Mouse (Mus musculus) thymus, adult 18-20 months (tissue): ENCODE data around the gene Zmym1.
"Not testable (repeated sequence)": the region's sequence is repeated elsewhere in the genome, so short reads cannot be mapped to it uniquely, and the experiment has no call there.

Experiments
- DNase-seq, 2 experiments: peaks; one replicate each; pipeline ENCODE4 v3.0.0; 2022; ENCODE audit warnings: mixed read lengths in 2 of 2

The Zmym1 gene

GRCm38 (mm10) chr4:127060585-127061290 is at the start of gene Zmym1:
TSS of gene Zmym1 (minus strand) at chr4:127061152.
- peak; percentile 87 to 90 for DNase-seq

- no peak for DNase-seq
Observed at GRCm38 (mm10) chr4:127110570-127110969, 49.6 kb upstream of the Zmym1 start.

- DNase-seq: no peak
Observed at GRCm38 (mm10) chr4:127107566-127107965, 46.6 kb upstream of the Zmym1 start.

- not testable (repeated sequence) for DNase-seq
Observed at GRCm38 (mm10) chr4:127099552-127099951, 38.6 kb upstream of the Zmym1 start.

- peak; percentile 6 to 18 for DNase-seq
Observed at GRCm38 (mm10) chr4:127095090-127095489, 34.1 kb upstream of the Zmym1 start.

GRCm38 (mm10) chr4:127091188-127091587 is 30.2 kb upstream of the Zmym1 start:
- DNase-seq: no peak

GRCm38 (mm10) chr4:127085761-127086160 is 24.8 kb upstream of the Zmym1 start:
- no peak for DNase-seq

GRCm38 (mm10) chr4:127083131-127083530 is 22.2 kb upstream of the Zmym1 start:
- DNase-seq: no peak

GRCm38 (mm10) chr4:127080806-127081205 is 19.9 kb upstream of the Zmym1 start:
- DNase-seq: no peak

- peak; percentile 90 to 93 for DNase-seq
Observed at GRCm38 (mm10) chr4:127076875-127077548, 16.1 kb upstream of the Zmym1 start, which contains the start of gene Zmym6. TSS of gene Zmym6 (plus strand) at chr4:127077383.

- no peak for DNase-seq
Observed at GRCm38 (mm10) chr4:127074915-127075314, 14.0 kb upstream of the Zmym1 start.

- no peak for DNase-seq
Observed at GRCm38 (mm10) chr4:127064051-127064450, 3.1 kb upstream of the Zmym1 start.

GRCm38 (mm10) chr4:127054522-127055198 is 6.3 kb downstream of the Zmym1 start:
- DNase-seq: no peak

- DNase-seq: no peak
Observed at GRCm38 (mm10) chr4:127053071-127053470, 7.9 kb downstream of the Zmym1 start.

- DNase-seq: no peak
Observed at GRCm38 (mm10) chr4:127051121-127051520, 9.8 kb downstream of the Zmym1 start.

- DNase-seq: no peak
Observed at GRCm38 (mm10) chr4:127043540-127043939, 17.4 kb downstream of the Zmym1 start.

GRCm38 (mm10) chr4:127039871-127040483 is 21.0 kb downstream of the Zmym1 start:
- DNase-seq: no peak

- no peak for DNase-seq
Observed at GRCm38 (mm10) chr4:127038828-127039349, 22.1 kb downstream of the Zmym1 start.

GRCm38 (mm10) chr4:127037908-127038827 is 22.8 kb downstream of the Zmym1 start:
- no peak for DNase-seq

- DNase-seq: no peak
Observed at GRCm38 (mm10) chr4:127037158-127037557, 23.8 kb downstream of the Zmym1 start.
